Mouse (Mus musculus): ENCODE data around the gene Tdrd12. TPM values are rescaled to one million over a fixed set of nuclear protein-coding genes. Genes with fewer than 3 reads are reported as not detected.
"Not testable (repeated sequence)": the region's sequence is repeated elsewhere in the genome, so short reads cannot be mapped to it uniquely, and the experiment has no call there.

Gene Tdrd12
- 0.39 TPM in 1 of 2 replicates, not detected in the other for polyA plus RNA-seq (2015; fragmentation: Nextera tagmentation; extraction: Ambion mirVana)

DNA sequence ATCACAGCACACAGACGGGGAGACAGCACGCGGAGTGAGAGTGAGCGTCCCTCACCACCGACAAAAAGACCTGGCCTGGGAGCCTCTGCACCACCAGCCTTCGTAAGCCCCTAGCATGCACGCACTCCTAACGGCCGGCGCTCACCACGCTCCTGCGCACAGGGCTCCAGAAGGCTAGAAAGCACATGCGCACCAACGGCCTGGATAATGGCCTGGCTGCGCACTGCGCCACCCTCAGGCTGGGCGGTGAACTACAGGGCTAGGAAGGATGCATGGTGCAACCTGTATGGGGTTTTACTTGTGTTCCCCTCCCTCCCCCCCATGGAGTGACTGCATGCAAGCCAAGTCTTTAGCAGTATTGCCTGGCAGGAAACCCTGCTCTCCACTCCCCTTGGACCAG lies at the start of gene Tdrd12:
Tdrd12 (minus strand) TSS at position 184 of the 400 bp plus-strand sequence.
- Histone ChIP-seq H3K9me3 (replicated peaks) (no peaks in the 10 kb centered on the region), H3K4me1 (no peaks in the 10 kb centered on the region), H3K4me3 (replicated peaks) (no peak within 1 kb of the TSS), H3K27me3 (no peaks in the 10 kb centered on the region), H3K9ac (no peak within 1 kb of the TSS), H3K27ac (replicated peaks) (no peak within 1 kb of the TSS), H3K4me2 (replicated peaks) (no peak within 1 kb of the TSS), H3K36me3 (no peaks in the 10 kb centered on the region)
- WGBS: 92% methylated on average over 17 of the region's 17 CpGs
- ATAC-seq (ENCODE audit: insufficient number of reproducible peaks, low FRiP score, low TSS enrichment, low read depth): no peak

DNA sequence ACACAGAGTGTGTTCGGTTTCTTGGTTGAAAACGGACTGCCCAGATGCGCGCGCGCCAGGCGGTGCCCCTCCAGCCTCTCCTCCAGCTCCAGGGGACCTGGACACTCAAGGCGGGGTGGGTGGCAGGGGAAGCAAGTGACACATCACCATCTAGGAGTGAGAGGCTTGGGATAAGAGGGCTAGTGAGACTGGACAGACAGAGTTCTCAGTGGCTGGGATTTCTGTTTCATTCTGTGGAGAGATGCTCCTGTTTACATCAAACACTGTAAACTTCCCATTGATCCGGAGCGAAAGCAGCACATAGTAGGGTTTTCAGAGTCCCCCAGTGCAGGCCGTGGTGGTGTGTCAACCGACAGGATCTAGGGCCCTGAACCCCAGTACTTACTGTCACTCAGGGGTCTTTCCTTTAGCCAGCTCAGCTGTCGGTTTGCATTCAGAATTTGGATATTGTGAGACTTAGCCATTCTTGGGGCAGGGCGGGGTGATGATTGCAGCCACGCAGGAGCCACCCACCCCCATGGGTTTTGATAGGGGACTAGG lies 49.4 kb upstream of the Tdrd12 start:
- 0 out of 2 replicates have a peak overlapping the region, but pooled peaks have one; percentile 81 for H3K27ac ChIP-seq (replicated peaks)
- no peak for ATAC-seq (ENCODE audit: insufficient number of reproducible peaks, low FRiP score, low TSS enrichment, low read depth)
- WGBS: 20% methylated on average over 15 of the region's 15 CpGs
- peaks cover 53% of the 10 kb centered on the region for H3K4me1 ChIP-seq
- peak overlapping the region; percentile 82 for H3K4me3 ChIP-seq (replicated peaks)
- H3K27me3 ChIP-seq: peaks cover 32% of the 10 kb centered on the region
- no peaks in the 10 kb centered on the region for H3K9me3 ChIP-seq (replicated peaks)
- H3K9ac ChIP-seq: peak overlapping the region; percentile 66
- peaks cover 3% of the 10 kb centered on the region for H3K36me3 ChIP-seq
- peak overlapping the region; percentile 100 for H3K4me2 ChIP-seq (replicated peaks)

DNA sequence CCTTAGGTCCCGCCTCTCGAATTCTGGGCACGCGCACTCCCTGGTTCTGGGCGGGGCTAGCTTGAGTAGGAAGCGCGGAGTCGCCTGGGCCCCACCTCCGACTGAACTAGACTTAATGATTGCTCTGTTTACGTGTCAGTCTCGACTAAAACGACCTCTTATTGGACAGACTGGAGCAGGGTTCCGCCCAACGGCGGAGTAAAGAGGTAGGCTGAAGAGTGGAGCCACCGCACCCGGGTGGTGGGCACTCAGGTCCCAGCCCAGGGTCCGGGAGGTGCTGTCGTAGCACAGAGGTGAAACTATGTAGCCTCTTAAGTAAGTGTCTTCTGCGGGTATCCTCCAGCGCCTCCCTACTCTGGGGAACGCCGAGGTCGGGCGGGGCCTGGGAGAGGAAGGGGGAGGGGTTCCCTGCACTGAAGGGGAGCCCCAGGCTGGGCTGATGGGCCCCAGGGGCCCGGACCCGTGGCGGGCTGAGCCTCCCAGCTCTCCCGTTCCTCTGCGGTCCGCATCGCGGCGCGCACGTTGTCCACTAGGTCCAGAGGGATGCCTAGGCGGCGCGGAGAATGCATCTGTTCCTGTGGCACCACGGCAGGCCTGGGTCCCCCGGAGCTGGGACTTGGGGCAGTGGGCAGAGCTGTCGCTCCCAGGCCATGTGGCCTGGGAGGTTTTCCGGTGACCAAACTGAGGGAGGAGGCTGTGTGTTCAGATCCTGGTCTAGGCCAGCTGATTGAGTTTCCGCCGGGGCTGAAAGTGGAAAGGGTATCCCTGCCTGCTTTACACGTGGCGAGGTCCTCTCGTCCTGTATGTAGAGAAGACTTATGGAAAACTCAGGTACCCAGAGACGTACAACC lies 48.7 kb upstream of the Tdrd12 start, which contains the start of gene Ankrd27:
Ankrd27 (plus strand) TSS at position 190 of the 851 bp plus-strand sequence.
- Histone ChIP-seq H3K4me3 (replicated peaks) (peak within 1 kb of the TSS; percentile 82), H3K4me1 (peaks cover 46% of the 10 kb centered on the region), H3K4me2 (replicated peaks) (peak within 1 kb of the TSS; percentile 100), H3K9ac (peak within 1 kb of the TSS; percentile 66), H3K36me3 (no peaks in the 10 kb centered on the region), H3K27me3 (peaks cover 38% of the 10 kb centered on the region), H3K9me3 (replicated peaks) (no peaks in the 10 kb centered on the region), H3K27ac (replicated peaks) (peak within 1 kb of the TSS; percentile 81)
- peak; percentile 97 for ATAC-seq (ENCODE audit: insufficient number of reproducible peaks, low FRiP score, low TSS enrichment, low read depth)
- under 1% methylated on average over 49 of the region's 49 CpGs for WGBS

DNA sequence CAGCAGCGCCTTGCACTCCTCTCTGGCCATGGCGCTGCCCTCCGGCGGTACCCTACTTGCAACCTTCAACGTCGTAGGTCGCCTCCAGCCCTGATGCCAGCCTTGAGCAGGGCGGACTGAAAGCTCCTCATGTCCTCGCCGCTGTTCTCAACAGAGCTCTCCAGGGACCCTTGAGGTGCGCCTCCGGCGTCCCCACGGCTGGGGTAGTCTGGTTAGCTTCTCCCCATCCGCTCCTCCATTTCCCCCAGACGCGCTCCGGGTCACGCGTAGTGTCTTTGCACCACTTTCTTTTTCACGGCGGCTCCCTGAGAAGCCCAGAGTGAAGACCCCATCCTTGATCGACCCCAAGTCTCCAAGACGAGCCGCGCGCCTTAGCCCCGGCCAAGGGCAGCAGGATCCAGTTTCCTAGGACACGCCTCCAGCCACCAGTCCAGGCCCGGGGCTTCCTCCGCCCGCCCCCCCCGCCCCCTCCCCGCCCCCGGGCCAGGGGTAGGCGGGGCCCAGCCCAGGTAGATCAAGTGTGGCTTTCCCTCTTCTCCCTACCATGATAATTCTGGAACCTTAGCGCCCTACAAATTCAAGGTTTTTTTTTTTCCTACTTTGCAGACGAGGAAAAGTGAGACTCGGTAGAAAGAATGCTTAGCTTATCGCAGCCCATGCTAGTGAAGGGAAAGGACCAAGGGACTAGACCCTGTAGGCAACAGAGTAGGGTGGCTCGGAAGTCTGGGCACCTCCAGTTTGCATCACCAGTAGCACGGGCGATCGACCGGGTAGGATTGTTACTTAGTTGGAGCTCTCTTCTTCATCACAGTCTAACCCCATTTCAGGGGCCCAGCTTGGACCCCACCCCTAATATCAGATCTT lies 47.9 kb upstream of the Tdrd12 start, which contains the start of gene Rgs9bp:
Rgs9bp (minus strand) TSS at position 392 of the 864 bp plus-strand sequence.
- Histone ChIP-seq H3K27me3 (peaks cover 45% of the 10 kb centered on the region), H3K36me3 (no peaks in the 10 kb centered on the region), H3K27ac (replicated peaks) (peak within 1 kb of the TSS; percentile 81), H3K9me3 (replicated peaks) (no peaks in the 10 kb centered on the region), H3K4me1 (peaks cover 45% of the 10 kb centered on the region), H3K4me2 (replicated peaks) (peak within 1 kb of the TSS; percentile 100), H3K4me3 (replicated peaks) (peak within 1 kb of the TSS; percentile 82), H3K9ac (peak within 1 kb of the TSS; percentile 66)
- WGBS: under 1% methylated on average over 45 of the region's 45 CpGs
- ATAC-seq (ENCODE audit: insufficient number of reproducible peaks, low FRiP score, low TSS enrichment, low read depth): peak; percentile 76

DNA sequence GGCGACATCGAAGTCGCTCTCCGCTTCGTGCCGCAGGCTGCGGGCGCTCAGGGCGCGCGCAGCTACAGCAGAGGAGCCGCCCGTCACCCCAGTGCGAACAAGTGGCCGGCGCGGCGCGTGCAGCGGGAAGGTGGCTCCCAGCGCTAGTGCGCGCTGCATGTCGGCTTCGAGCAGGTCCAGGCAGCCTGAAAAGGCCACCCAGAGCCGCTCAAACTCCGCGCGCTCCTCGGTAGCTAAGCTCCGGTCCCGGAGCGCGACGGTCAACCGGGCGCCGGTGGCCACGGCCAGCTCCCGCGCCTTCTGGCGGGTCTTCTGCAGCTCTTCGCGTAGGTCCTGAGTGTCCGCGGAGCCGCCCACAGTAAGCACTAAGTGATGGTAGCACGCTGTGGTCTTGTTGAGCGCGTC lies 47.2 kb upstream of the Tdrd12 start:
- Histone ChIP-seq H3K9me3 (replicated peaks) (no peaks in the 10 kb centered on the region), H3K4me1 (peaks cover 40% of the 10 kb centered on the region), H3K27ac (replicated peaks) (no peak overlapping the region), H3K4me3 (replicated peaks) (peak overlapping the region; percentile 82), H3K27me3 (peaks cover 45% of the 10 kb centered on the region), H3K36me3 (no peaks in the 10 kb centered on the region), H3K9ac (peak overlapping the region; percentile 33), H3K4me2 (replicated peaks) (peak overlapping the region; percentile 100)
- under 1% methylated on average over 50 of the region's 50 CpGs for WGBS
- ATAC-seq (ENCODE audit: insufficient number of reproducible peaks, low FRiP score, low TSS enrichment, low read depth): no peak

DNA sequence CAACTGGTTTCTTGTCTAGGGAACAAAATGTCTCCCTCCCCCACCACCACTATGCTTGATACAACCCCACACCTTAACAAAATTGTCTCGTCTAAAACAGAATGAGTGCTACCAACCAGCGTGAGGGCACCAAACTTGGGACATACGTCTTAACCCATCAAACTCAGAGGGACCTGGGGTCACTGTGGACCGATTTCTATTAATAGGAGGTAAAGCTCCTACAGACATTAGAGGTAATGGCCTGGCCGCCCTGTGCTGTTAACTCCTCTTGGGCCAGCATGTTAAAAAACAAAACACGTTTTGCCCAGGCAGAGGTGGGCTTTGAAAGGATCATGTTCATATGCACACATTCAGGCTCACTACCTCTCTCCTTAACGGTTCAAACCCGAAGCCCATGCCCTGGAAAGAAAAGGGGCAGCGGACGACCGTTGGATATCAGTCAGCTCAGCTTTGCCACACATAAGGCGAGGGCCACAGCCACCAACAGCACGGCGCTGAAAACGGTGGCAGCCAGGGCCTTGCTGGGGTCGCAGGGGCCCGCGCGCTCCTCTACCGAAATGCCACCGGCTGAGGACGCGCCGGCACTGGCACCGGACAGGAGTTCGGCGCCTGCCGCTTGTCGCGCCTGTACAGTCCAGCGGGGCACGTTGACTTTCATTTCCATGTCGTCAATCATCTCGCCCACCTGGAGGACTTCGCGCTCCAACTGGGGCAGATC lies 46.7 kb upstream of the Tdrd12 start:
- WGBS: 5% methylated on average over 36 of the region's 36 CpGs
- H3K36me3 ChIP-seq: no peaks in the 10 kb centered on the region

DNA sequence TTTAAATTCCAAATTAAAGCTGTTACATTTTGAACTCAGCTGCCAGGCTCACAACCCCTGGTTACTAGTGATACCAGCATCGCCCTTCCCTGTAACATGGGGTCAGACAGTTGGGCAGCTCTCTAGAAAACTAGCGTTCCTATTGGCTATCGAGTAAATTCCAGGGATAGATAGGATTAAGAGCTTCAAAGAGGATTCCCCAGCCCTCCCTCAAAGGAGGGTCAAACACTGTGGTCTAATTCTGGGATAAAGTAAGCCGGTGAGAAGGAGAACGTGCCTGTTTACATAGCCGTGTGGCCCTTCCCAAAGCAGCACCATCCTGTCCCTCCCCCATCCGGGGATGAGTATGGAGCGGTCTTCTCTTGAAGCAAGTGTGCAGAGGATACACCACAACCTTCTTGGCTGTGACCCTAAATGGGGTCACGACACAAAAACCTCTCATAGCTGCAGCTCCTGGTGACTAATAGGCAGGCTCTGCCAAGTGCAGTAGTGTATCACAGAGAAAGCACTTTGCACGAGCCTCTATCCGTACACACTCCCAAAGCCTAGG lies 46.0 kb upstream of the Tdrd12 start:
- no peak for ATAC-seq (ENCODE audit: insufficient number of reproducible peaks, low FRiP score, low TSS enrichment, low read depth)
- no peaks in the 10 kb centered on the region for H3K9me3 ChIP-seq (replicated peaks)
- H3K36me3 ChIP-seq: no peaks in the 10 kb centered on the region
- 18% methylated on average over 11 of the region's 11 CpGs for WGBS
- no peak overlapping the region for H3K4me2 ChIP-seq (replicated peaks)
- H3K9ac ChIP-seq: no peak overlapping the region
- no peak overlapping the region for H3K27ac ChIP-seq (replicated peaks)
- no peak overlapping the region for H3K4me3 ChIP-seq (replicated peaks)
- peaks cover 30% of the 10 kb centered on the region for H3K4me1 ChIP-seq
- H3K27me3 ChIP-seq: peaks cover 45% of the 10 kb centered on the region

More for the DNA sequence above, 46.7 kb upstream of the Tdrd12 start:
- H3K27me3 ChIP-seq: peaks cover 45% of the 10 kb centered on the region
- H3K4me3 ChIP-seq (replicated peaks): peak overlapping the region; percentile 82
- H3K27ac ChIP-seq (replicated peaks): no peak overlapping the region
- peak overlapping the region; percentile 33; the same call in 1 of the 2 replicates for H3K9ac ChIP-seq
- peaks cover 35% of the 10 kb centered on the region for H3K4me1 ChIP-seq
- H3K4me2 ChIP-seq (replicated peaks): peak overlapping the region; percentile 100
- no peak for ATAC-seq (ENCODE audit: insufficient number of reproducible peaks, low FRiP score, low TSS enrichment, low read depth)
- no peaks in the 10 kb centered on the region for H3K9me3 ChIP-seq (replicated peaks)

DNA sequence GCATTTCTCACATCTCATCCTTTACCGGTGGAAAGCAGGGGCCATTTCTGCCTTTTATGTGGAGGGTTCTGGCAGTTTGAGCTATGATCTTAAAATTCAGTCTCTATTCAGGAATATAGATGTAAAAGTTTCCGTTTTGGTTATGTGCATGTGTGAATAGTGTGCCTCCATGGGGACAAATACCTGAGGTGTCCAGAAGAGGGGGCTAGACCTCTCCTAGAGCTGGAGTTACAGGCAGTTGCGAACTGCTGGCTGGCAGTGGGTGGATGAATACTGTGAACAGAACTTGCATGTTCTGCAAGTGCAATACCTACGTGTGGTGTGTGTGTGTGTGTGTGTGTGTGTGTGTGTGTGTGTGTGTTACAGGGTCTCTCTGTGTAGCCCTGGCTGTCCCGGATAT lies 45.2 kb upstream of the Tdrd12 start:
- H3K9me3 ChIP-seq (replicated peaks): no peaks in the 10 kb centered on the region
- H3K4me1 ChIP-seq: peaks cover 22% of the 10 kb centered on the region
- H3K4me3 ChIP-seq (replicated peaks): no peak overlapping the region
- H3K27ac ChIP-seq (replicated peaks): no peak overlapping the region
- ATAC-seq (ENCODE audit: insufficient number of reproducible peaks, low FRiP score, low TSS enrichment, low read depth): no peak
- WGBS: 59% methylated on average over 5 of the region's 5 CpGs
- no peak overlapping the region for H3K9ac ChIP-seq
- no peak overlapping the region for H3K4me2 ChIP-seq (replicated peaks)
- H3K36me3 ChIP-seq: no peaks in the 10 kb centered on the region
- H3K27me3 ChIP-seq: peaks cover 45% of the 10 kb centered on the region

DNA sequence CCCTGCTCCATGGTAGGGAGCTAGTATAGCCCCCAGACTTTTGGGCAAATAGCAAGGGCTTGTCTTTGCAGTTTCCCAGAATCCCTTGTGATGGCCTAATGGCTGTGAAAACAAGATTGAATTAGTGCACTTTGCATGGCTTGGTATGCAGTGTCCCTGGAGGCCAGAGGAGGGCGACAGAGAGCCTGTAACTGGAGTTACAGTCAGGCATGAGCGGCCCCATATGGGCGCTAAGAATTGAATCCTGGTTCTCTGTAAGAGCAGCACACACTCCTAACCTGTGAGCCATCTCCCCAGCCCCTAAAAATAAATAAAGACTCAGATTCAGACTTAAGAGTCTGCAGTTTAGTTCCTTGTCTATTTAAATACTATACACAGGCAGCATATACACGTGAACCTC lies 42.3 kb upstream of the Tdrd12 start:
- Histone ChIP-seq H3K27ac (replicated peaks) (no peak overlapping the region), H3K36me3 (no peaks in the 10 kb centered on the region), H3K9me3 (replicated peaks) (no peaks in the 10 kb centered on the region), H3K4me1 (peaks cover 7% of the 10 kb centered on the region), H3K4me3 (replicated peaks) (no peak overlapping the region), H3K4me2 (replicated peaks) (no peak overlapping the region), H3K9ac (no peak overlapping the region), H3K27me3 (peaks cover 41% of the 10 kb centered on the region)
- WGBS: 34% methylated on average over 4 of the region's 4 CpGs
- ATAC-seq (ENCODE audit: insufficient number of reproducible peaks, low FRiP score, low TSS enrichment, low read depth): no peak

DNA sequence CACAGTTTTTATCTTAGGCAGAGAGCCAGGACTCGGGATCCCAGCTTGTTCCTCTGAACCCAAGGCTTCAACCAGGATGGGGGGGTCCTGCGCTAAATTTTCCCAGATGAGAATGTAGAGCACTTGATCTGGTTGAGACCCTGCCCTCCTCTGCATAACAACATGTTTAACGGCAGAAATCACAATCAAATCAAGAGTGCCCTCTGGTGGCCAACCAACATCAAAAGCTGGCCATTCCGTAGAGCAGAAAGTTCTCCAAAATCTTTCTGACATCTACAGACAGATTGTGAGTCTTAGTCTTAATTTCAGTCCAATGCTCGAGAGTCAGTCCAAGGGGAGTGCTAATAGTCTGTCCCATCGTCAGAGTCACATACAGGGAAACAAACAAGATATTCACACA lies 33.3 kb upstream of the Tdrd12 start:
- not testable (repeated sequence) for H3K36me3 ChIP-seq; H3K27ac ChIP-seq (replicated peaks); H3K27me3 ChIP-seq; H3K4me2 ChIP-seq (replicated peaks); ATAC-seq (ENCODE audit: insufficient number of reproducible peaks, low FRiP score, low TSS enrichment, low read depth); H3K4me1 ChIP-seq; H3K9me3 ChIP-seq (replicated peaks); H3K9ac ChIP-seq; H3K4me3 ChIP-seq (replicated peaks)
- 21% methylated on average over 6 of the region's 6 CpGs for WGBS

Data from embryonic facial prominence, embryonic 15.5 days (tissue).